Mouse (Mus musculus) bone marrow macrophage, adult 2 months (primary cell): ENCODE data around the gene Tspan18.

Source experiments
- CTCF ChIP-seq: IDR thresholded peaks from 2 replicates; pipeline ENCODE4 v1.5.1; 2012; ENCODE audit warnings: low read depth, mild to moderate bottlenecking, low read length, moderate library complexity
- POLR2A ChIP-seq: IDR thresholded peaks from 2 replicates; pipeline ENCODE4 v1.6.1; 2012; ENCODE audit warnings: mild to moderate bottlenecking, low read depth, low read length, borderline replicate concordance

DNA sequence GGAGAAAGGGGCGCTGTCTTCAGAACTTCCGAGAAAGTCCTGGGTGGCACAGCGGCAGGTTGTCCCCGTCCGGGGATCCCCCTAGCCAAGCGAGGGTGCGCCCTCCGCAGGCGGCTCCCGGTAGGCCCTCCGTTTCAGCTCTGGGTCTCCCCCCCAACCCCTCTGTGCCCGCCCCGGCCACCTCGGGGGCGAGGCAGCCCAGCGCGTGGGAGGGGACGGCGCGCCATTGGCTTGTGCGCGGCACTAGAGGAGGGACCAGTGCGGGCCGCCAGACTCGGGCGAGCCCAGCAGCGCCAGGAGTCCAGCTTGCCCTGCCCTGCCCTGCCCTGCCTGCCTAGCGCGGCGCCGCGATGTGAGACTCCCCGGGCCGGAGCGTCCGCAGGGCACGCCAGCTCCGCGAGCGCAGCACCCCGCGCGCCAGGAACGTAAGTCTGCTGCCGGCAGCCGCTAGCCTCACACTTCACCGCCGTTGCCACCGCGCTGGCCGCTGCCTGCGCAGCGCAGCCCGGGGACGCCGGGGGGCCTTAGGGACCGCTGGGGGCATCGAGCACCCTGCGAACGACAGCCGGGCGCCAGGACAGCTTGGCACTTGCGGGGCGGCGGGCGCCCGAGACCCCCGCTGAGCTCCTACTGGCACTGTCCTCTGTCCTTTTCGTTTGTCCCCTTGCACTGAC lies 146.8 kb downstream of the Tspan18 start, which contains the start of gene Trp53i11:
- TF ChIP-seq POLR2A: no peak
- TF ChIP-seq CTCF: no peak
